Mouse (Mus musculus) kidney, postnatal 4 days (tissue): Measurements from ENCODE around the gene Ube2g2.
A peak's percentile ranks its signal among the peaks of the same experiment; 100 is the strongest.

ENCODE experiments used
- DNase-seq, 2 experiments: peaks; one replicate each; pipeline ENCODE4 v3.0.0; 2021; ENCODE audit warnings: mixed read lengths in 2 of 2

The Ube2g2 gene

DNA sequence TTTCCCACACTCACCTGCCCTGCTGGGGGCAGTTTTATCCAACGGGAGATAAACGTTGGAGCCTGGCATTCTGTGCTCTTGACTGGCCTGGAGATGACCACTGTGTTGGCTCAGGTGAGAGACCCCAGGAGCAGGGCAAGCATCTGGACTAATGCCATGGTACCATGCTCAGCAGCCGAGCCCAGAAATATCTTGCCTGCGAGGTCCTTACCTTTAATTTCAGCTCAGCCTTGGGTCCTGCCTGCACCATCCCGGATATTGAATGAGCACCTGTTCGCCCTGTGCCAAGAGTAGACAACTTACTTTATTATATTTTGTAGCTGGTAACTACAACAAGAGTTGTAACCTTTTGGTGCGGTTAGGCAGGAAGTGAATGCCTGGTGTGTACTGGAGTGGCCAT lies 15.2 kb upstream of the Ube2g2 start:
- no peak for DNase-seq

DNA sequence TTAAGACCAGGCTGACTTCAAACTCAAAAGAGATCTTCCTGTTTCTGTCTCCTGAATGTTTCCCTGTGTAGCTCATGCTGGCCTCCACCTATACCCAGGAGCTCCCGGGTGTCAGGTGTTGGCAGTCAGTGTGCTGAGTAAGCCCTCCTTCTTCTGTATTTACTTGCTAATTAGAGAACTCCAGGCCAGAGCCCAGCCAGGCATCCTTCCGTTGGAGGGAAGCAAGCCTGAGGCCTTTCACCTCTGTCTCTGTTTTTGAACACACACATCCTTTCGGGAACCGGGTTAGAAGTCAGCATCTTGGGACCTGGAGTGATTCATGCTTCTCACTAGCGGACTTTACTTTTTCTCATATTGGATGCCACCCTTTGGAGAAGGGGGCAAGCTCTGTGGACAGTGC lies 14.6 kb upstream of the Ube2g2 start:
- no peak for DNase-seq

DNA sequence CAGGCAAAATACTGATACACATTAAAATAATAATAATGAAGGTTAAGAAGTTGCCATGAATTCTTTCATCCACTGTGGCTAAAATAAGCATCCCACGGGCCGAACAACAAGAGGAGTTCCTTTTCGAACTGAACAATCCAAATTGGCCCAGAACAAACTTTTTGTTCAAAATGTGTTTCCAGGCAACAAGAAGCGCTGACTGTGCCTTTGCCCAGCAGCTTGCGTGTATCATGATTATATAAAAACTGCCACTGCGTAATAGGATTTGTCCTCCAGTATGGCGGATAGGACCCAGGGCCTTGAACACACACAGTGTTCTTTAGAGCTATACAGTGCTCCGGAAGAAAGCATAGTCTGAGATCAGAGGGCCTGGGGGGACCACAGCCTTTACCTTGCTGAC lies 13.5 kb upstream of the Ube2g2 start:
- DNase-seq: no peak

DNA sequence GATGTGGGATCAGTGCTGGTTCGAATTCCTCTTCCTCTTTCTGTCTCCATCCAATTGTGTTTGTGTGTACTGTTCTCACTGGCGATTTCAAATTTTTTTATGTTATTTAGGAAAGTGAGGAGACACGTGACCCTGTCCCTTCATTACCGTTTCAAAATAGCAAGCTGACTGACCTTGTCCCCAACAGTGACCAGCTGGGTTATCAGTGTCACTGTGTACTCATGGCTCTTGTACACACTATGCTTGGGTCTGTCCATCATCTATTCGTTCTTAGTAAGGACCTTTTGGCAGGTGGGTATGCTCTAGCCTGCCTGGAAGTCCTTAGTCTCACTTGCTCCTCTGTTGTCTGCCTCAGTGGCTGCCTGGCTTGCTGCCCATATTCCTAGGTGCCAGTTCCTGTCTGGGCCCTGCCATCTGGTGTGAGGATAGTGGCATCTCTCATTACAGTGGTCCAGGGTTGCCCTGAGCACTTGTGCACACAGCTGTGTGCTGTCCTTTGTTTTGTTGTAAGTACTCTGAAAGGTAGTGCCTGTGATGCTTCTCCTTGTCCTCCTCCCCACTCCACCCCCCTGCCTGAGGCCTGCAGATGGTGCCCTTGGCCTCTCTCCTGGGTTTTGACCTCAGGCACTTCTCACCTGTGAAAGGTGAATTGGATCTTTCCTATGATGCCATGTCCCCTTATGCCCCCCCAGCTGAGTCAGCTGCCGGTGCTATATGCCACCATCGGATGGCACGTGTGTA lies 11.7 kb upstream of the Ube2g2 start:
- no peak for DNase-seq

DNA sequence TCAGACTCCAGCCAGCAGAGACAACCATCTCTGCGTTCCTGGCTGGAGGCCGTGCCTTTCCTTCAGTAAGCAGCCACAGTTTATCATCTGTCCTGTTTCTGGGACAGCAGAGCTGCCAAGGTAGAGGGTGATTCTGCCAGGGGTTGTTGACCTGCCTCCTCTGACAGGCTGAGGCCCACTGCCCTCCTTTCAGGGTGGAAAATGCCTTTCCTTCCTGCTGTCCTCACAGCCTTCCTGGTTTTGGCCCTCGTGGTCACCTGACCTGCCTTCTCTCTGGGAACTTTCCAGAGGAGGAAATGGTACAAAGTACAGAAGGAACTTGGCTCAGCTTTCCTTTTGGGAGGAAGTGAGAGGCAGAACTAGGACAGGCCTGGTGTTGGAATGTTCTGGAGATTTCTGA lies 8.7 kb upstream of the Ube2g2 start:
- DNase-seq: peak; percentile 55 to 71

DNA sequence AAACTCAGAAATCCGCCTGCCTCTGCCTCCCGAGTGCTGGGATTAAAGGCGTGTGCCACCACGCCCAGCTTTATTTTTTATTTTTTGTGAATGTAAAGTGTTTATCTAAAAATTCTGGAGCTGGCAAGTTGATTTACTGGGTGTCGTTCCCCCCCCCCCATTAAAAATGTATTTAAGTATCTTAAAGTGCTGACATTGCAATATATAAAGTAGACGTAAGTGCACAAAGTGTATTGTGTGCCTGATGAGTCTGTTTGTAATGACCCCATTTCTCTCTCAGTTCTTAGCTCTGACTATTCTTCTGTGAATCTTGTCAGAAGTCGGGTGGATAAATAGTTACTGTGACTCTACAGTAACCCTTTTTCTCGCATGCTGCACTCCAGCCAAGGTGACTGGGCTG lies 6.4 kb upstream of the Ube2g2 start:
- no peak for DNase-seq

DNA sequence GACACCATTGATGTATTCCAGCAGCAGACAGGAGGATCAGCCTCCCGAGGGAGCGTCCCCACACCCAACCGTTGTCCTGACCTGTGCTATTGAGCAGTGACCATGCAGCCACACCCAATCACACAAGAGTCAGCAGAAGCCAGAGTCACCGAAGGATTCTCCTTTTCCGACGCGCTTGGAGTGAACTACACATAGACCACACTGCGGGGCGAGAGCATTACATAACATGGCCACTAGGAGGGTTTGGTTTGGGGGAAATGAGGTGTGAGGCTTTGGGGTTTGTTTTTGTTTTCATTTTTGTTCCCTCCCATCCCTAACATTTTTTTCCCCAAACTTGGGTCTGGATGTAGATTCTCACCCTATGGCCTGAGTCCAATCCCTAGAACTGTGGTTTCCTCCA lies 5.9 kb upstream of the Ube2g2 start:
- no peak for DNase-seq

DNA sequence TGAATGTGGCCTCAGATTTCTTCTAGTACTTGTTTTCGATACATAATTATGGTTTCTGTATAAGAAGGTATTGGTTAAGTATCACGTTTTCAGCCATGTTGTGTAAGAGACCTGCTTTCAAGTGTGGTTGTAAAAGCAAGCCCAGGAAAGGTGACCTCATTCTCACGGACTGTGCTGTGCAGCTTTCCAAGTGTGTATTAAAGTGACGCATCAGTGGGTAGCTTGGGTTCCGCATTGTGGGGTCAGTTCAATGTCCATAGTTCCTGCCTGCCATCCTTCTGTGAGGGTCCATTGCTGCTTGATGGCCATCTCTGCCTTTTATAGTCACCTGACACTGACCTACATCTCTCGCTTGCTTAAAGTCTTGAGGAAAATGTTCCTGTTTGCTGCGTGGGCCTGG lies 5.1 kb upstream of the Ube2g2 start:
- DNase-seq: no peak

DNA sequence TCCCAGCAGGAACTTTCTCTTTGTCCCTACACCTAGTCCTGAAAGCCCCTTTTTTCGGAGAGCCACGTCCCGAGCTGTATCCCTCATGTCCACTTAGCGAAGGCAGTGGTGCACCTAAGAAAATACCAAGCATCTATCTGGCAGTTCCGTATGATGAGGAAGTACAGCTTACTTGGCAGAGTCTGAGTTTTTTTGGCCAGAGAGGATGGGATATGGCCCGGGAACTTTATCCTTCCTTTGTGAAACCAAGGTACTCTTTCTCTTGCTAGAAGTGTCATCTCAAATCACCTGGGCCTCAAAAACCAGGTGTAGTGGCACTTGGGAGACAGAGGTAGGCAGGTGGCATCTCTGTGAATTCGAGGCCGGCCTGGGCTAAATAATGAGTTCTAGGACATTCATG lies 529 bp upstream of the Ube2g2 start:
- no peak for DNase-seq

DNA sequence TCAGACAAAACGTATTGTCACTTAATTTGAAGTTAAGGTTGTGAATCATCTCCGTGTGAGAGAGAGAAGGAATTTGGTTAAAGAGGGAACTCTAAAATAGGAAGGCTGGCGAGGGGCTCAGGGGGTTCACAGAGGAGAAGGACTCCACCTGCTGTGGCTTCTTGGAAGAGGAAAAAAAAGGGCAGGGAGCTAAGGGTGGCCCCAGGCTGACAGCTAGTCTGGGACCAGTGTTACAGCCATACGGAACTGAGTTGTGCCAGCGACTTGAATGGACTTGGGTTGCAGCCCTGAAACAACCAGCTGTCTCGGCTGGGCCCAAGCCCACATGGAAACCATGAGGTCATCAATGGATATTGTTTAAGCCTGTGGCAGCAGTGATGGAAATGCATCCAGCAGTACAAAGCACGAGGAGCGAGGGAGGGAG lies 1.0 kb downstream of the Ube2g2 start:
- DNase-seq: peak in 1 of 2 experiments; percentile 48

DNA sequence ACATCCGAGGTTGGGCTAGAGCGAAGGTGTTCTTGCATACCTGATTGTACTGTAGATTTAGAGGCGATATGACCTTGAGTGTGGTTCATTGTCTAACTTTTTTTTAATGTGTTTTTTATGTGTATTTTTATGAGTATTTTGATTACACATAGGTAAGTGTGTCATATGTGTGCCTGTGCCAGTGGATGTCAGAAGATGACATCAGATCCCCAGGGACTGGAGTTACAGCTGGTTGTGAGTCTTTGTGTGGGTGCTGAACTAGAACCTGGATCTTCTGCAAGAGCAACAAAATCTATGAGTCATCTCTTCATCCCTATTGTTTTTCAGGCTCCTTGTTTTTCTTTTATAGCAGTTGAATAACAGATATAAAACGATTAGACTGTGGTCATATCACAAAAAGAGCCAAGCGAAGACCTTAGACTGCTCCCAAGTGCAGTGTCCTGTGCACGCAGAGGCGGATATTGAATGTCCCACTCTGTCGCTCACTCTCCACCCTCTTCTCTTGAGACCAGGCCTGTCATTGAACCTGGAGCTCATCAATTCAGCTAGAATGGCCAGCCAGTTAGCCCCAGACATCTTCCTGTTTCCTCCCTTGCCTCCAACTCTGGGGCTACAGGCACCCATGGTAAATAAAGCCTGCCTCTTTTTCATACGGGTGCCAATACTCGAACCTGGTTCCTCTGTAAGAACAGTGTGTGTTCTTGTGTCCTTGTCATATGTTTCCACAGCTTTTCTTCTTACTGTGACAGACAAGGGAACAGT lies 1.7 kb downstream of the Ube2g2 start:
- no peak for DNase-seq

DNA sequence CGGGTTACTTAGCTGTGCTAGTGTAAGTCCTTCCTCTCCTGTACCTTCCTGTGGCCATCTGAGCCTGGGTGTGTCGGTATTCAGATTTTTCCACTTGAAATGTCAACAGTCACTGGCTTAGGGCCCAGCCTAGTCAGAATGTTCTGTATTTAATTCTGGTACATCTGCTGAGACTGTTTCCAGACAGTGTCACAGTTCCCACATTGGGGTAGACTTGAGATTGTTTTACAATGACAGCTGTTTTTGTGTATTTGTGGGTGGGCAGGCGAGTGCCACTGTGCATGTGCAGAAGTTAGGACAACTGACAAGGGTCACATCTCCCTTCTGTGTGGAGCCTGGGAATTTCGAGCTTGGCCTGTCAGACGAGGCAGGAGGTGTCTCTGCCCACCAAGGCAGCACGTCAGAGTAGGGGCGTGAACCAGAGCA lies 2.5 kb downstream of the Ube2g2 start:
- DNase-seq: no peak

DNA sequence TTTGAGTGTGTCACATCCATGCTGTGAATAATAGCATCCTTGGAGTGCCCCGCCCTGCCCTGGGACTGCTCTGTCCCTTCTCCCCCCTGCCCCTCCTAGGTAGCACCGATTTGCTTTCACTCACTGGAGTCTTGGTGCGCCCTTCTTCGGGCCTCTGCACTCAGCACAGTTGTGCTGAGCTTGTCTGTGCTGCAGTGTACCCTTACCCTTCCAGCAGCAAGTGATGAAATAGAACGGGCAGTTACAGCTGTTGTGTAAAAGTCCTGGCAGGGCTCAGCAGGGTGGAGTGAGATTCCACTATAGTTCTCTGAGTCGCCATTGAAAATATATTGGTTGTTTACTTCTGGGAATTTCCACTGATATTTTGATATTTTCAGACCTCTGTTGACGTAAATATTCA lies 4.0 kb downstream of the Ube2g2 start:
- no peak for DNase-seq

DNA sequence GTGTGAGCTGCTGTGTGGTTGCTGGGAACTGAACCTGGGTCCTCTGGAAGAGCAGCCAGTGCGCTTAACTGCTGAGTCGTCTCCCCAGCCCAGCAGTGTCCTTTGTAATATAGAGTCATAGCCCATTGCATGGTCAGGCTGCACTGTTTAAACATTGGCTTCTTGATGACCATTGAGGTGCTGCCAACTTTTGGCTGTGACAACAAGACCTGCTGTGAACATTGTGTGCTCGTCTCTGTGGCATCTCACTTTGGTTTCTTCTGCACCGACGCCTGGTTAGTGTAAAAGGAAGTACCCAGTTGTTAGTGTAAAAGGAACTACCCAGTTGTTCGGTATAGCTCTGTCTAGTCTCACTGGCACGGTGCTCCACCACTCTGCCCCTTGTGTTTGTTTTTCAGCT lies 4.5 kb downstream of the Ube2g2 start:
- no peak for DNase-seq

DNA sequence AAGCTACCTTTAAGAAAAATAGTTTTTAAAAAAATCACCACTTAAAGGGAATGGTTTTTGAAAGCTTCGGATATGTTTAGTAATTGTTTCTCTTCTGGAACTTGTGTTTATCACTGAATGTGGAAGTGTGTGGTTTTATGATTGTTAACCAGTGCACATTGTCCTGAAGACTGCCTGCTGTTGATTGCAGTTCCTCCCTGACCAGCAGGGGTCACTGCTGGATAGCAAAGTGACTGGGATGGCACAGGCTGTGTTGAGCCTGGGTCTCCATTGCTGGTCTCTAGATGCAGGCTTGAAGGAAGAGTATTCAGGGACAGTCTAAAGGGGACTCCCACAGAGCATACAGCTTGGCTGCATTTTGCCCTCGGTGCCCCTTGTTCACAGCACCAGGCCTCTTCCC lies 5.4 kb downstream of the Ube2g2 start:
- peak; percentile 88 to 91 for DNase-seq

DNA sequence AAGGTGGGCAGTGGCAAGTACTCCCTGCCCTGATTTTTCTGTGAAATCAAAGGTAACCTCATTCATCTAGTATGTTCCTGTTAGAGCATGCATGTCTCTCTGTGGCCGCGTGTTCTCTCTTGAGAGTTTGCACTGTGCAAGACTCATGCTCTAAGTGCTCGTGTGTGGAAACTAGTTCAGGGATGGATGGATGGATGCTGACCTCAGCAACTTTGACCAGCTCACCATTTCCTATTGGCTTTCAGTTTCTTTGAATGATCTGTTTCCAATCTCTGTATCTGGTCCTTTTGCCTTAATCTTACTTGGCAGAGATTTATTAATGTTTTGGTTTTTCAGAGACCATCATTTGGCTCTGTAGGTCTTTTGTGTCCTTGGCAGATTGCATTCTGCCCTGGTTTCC lies 7.1 kb downstream of the Ube2g2 start:
- DNase-seq: no peak

DNA sequence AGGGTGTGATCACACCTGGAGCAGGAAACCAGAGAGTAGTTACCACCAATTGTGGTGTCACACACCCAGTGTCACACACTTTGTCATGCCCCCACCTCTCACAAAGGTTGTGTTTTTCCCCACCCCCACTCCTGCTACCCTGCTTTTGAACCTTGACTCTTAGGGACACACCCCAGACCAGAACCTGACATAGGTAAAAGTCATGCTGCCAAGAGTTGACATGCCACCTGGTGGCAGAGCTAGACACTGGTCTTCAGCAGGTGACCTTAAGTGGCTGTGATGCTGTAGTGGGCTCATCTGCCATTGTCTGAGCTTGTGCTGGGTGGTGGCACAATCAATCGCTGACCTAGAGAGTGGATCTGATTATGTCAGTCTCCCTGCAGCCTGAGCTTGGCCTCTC lies 7.9 kb downstream of the Ube2g2 start:
- no peak for DNase-seq

DNA sequence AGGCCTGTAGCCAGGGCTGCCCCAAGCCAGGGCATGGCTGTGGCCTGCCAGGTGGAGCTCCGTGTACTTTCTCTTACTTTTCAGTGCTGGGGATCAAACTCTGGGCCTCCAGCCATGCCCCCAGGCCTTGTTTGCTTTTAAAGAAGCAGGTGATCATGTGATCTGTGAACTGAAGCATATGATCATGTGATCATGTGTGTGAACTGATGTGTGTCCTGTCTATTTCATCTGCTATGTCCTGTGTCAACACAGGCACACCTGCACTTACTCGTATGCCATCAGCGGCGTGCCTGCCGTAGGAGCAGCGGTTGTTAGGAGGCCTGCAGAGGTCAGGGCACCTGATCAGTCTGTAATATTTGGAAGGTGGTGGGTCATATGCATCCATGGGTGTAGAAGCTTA lies 11.9 kb downstream of the Ube2g2 start:
- DNase-seq: no peak

DNA sequence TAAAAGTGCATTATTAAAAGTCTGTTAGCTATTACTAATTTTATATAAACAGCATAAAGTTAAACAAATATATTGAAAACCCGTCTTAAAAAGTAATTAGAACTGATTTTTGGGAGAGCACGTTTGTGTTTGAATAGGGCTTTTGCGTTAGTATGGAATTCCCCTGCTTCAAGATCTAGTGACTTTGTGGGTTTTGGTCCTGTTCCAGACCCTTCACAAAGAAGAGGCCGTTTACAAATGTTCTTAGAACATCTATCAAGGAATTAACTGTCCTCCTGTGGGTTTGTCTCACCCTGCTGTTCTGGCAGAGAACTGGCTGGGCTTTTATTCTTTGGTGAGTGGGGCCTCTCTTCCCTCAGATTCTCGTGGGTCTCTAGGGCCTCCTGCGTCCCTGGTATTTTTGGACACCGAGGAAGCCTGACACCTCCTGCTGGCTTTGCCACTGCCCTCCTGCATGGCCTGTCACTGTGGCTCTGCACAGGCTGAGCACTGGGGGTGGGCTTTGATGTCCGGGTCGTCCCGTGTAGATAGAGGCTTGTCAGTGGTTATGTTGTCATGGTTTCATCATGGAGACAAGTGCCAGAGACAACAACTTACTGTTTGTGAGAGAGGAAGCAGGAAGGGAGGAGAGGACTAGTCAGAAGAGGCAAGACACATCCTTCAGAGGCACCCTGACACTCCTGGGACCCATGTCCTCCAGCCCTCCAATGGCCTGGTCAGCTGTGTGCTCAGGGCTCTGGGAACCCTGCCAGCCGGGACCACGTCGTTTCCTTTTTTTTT lies 12.6 kb downstream of the Ube2g2 start:
- peak; percentile 52 to 70 for DNase-seq

DNA sequence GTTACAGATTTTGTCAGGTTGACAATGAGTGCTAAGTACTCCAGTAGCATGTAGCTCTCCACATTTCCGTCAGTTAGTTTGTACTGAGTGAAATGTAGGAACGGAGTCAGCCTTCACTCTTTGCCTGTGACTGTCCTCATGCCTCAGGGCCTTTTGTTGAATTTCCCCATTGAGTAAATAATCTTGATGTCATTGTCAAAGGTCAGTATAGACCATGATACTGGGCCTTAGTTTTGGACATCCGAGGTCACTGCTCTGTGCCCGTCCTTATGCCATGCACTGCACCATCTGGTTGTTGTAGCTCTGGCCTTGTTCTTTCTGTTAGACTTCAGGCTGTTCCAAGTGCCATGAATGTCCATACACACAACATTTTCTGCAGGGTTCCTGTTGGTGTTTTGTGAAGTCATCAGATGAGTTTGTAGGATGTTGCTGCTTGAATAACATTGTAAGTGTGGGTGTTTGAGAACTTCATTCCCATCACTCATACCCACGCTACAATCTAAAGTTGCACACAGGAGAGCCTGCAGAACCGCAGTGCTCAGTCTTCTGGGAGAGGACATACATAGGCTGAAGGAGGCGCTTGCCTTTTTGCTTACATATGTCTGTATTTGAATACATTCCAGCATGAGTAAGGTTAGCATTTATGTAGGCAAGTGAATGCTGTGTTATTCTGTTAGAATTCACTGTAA lies 14.3 kb downstream of the Ube2g2 start:
- DNase-seq: no peak

DNA sequence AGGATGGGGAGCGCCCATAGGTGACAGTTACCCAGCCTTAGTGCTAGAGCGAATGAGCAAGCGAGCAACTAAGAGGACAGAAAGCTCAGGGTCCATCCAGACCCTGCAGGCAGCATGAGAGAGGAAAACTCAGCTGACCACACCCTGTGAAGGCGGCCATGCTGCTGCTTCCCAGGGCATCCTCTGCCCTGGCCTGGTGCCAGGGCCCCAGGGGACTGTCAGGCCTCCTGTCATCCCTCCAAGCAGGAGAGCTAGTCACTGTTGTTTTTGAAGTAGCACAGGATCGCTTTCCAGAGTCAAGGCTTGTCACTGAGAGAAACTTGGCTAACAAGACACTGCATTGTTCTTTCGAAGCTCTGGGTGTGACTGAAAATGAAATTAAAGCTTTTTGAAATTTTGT lies 16.9 kb downstream of the Ube2g2 start:
- peak in 1 of 2 experiments; percentile 61 for DNase-seq

DNA sequence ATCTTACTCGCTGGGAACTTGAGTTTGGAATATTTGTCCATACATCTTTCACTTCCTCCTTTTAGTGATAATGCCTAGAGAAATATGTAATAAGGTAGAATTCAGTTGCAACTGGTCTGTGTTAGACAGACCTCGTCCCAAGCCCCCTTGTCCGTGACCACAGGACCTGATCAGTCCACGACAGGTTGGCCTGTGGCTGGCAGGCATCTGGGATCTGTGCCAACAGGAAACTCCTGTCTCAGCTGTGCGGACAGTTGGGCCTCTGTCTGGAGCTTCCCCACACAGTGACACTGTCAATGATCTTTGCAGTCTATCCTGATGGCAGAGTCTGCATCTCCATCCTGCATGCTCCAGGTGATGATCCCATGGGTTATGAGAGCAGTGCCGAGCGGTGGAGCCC lies 21.1 kb downstream of the Ube2g2 start:
- no peak for DNase-seq

DNA sequence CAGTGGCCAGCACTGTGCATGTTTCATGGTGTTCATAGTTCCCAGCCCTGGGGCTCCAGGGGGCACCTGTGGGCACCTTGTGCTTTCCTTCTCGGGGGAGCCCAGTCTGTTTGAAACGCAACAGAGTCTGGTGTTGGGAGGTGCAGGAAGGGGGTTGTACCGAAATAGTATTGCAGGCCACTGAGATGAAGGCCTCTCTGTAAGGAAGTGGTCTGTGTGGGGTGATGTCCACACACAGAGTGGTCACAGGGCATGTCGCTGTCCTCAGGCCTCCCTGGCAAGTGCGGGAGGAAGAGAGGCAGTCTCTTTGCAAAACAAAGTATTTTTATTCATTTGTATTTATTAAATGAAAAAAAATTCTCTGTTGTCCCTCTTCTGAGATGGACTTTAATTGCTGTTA lies 23.5 kb downstream of the Ube2g2 start:
- DNase-seq: no peak
